Mouse (Mus musculus) megakaryocyte-erythroid progenitor cell, adult 5 weeks (primary cell): ENCODE measurements around the gene Olfr1242. TPM values are rescaled to one million over a fixed set of nuclear protein-coding genes. Genes with fewer than 3 reads are reported as not detected.

Source experiments
- polyA plus RNA-seq: library from polyadenylated mRNA; stranded (reverse); fragments of >175 nt; gene quantifications from 2 replicates; pipeline ENCODE4 v1.2.3, GENCODE M21; 2012

Olfr1242 gene
- not detected in 2 replicates for polyA plus RNA-seq

DNA sequence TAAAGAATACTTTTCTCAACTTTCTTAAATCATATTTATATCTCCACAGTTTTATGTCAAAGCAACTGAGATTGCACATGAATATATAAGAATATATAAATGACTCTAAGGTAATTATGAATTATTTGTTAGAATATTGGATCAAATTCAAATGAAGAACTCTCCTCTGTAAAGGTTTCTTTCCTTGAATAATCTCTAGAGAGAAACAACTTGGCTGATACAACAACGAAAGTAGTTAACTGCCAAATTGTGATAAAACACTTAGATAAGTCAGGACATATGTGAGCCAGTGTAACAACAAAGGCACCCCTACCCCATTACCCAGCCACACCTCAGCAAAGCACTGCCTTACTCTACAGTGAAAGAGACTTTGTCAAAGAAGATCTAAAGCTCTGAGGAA lies at the start of gene Olfr1242:
Gene Olfr1242, minus strand, starts transcription at position 101 of the 400 bp plus-strand sequence.

GRCm38 (mm10) chr2:89531387-89531786 lies 33.3 kb upstream of the Olfr1242 start, which contains the start of gene Olfr1243:
Gene Olfr1243, minus strand, starts transcription at chr2:89531487.

DNA sequence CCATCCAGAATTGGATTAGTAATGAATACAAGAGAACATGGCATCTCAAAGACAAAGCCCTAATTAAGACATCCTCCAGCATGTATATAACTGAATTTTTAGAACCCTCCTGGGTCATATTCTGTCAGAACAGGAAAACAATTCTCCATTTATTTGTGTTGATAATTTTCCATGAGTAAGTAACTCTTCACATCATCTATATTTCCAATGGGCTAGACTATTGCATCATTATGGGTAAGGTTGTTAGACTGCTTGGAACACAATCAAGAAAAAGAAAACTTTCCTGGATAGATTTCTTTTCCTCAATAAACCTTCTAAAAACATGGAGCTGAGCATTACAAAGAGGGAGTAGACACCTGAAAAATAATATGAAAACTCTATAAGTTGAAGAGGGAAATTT lies 11.1 kb downstream of the Olfr1242 start, which contains the start of gene Olfr1241:
Gene Olfr1241, minus strand, starts transcription at position 101 of the 400 bp plus-strand sequence.

DNA sequence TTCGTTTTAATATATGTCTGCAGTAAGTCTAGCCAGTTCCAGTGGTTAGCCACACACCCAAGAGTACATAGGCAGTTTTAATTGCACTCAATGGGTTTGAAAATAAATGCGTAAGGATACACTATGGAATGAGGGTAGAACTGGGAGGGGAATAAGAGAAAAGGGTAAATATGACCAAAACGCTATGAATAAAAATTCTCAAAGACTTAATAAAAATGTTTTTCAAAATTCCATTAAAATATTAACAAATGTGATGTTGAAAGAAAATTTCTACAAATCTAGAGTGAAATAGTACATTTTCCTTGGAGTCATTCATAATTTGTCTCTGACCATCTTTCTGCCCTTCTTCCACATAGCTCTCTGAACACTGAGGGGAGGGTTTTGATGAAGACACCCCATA lies 55.2 kb downstream of the Olfr1242 start, which contains the start of gene Olfr1240:
Gene Olfr1240, minus strand, starts transcription at position 101 of the 400 bp plus-strand sequence.

Other genes with a start within 250 kb of the Olfr1242 start
- gene Olfr1228, start 244.3 kb downstream of the Olfr1242 start, polyA plus RNA-seq, result not detected in 2 replicates
- not detected in 2 replicates for gene Olfr1229, start 210.3 kb downstream of the Olfr1242 start, polyA plus RNA-seq
- not detected in 2 replicates for gene Olfr1230, start 201.1 kb downstream of the Olfr1242 start, polyA plus RNA-seq
- not detected in 2 replicates for gene Olfr1231, start 191.3 kb downstream of the Olfr1242 start, polyA plus RNA-seq
- gene Olfr1232, start 168.7 kb downstream of the Olfr1242 start, polyA plus RNA-seq, result not detected in 2 replicates
- not detected in 2 replicates for gene Olfr1233, start 155.9 kb downstream of the Olfr1242 start, polyA plus RNA-seq
- gene Olfr1234, start 133.5 kb downstream of the Olfr1242 start, polyA plus RNA-seq, result not detected in 2 replicates
- not detected in 2 replicates for gene Olfr1238, start 88.7 kb downstream of the Olfr1242 start, polyA plus RNA-seq
- not detected in 2 replicates for gene Olfr1239, start 77.9 kb downstream of the Olfr1242 start, polyA plus RNA-seq
- not detected in 2 replicates for gene Olfr1240, start 55.3 kb downstream of the Olfr1242 start, polyA plus RNA-seq
- gene Olfr1241, start 11.2 kb downstream of the Olfr1242 start, polyA plus RNA-seq, result not detected in 2 replicates
- gene Olfr1243, start 33.2 kb upstream of the Olfr1242 start, polyA plus RNA-seq, result not detected in 2 replicates
- not detected in 2 replicates for gene Olfr1245, start 80.1 kb upstream of the Olfr1242 start, polyA plus RNA-seq
- not detected in 2 replicates for gene Olfr1246, start 94.8 kb upstream of the Olfr1242 start, polyA plus RNA-seq
- not detected in 2 replicates for gene Olfr1247, start 115.8 kb upstream of the Olfr1242 start, polyA plus RNA-seq
- not detected in 2 replicates for gene Olfr1248, start 119.9 kb upstream of the Olfr1242 start, polyA plus RNA-seq
- not detected in 2 replicates for gene Olfr1249, start 136.6 kb upstream of the Olfr1242 start, polyA plus RNA-seq
- not detected in 2 replicates for gene Olfr1250, start 163.1 kb upstream of the Olfr1242 start, polyA plus RNA-seq
- not detected in 2 replicates for gene Olfr1251, start 173.6 kb upstream of the Olfr1242 start, polyA plus RNA-seq
- gene Olfr1252, start 226.7 kb upstream of the Olfr1242 start, polyA plus RNA-seq, result not detected in 2 replicates